Mouse (Mus musculus): ENCODE data around the gene Akap13. TPM values are rescaled to one million over a fixed set of nuclear protein-coding genes. Genes with fewer than 3 reads are reported as not detected.

Gene Akap13
- polyA plus RNA-seq, 1 experiment from 2014 or later: 24.9 TPM

Small RNA genes within 50 kb of the gene (microRNA-seq; reads per million reads assigned to microRNA genes)
- not detected for gene Gm23251

Other genes with a start within 250 kb of the Akap13 start
- gene Sv2b, start 146.3 kb upstream of the Akap13 start, polyA plus RNA-seq (2016; fragmentation: Nextera tagmentation; extraction: Ambion mirVana): 1.1 and 1.3 TPM in 2 replicates